Mouse (Mus musculus) neural tube, embryonic 12.5 days (tissue): ENCODE data around the gene Ltv1. TPM values are rescaled to one million over a fixed set of nuclear protein-coding genes. Genes with fewer than 3 reads are reported as not detected.

Experiments
- ATAC-seq: fragments of 200-750 bp; cut with Nextera tagmentation; 2 replicates; pipeline ENCODE4 v1.8.0; 2017; ENCODE audit warnings: low read depth, mild to moderate bottlenecking, moderate TSS enrichment, moderate library complexity; ENCODE audit not compliant: low FRiP score
- H3K27ac ChIP-seq: fragments of 300-500 bp; sonication (generic); 2 replicates; pipeline ENCODE4 v1.5.1; 2016
- H3K27me3 ChIP-seq: fragments of 300-500 bp; sonication (generic); replicated peaks from 2 replicates; pipeline ENCODE4 v1.6.1; 2016; ENCODE audit warnings: mild to moderate bottlenecking
- H3K36me3 ChIP-seq: fragments of 300-500 bp; sonication (generic); 2 replicates; pipeline ENCODE4 v1.6.1; 2016; ENCODE audit warnings: mild to moderate bottlenecking
- H3K4me1 ChIP-seq: fragments of 300-500 bp; sonication (generic); 2 replicates; pipeline ENCODE4 v1.6.1; 2016
- H3K4me2 ChIP-seq: fragments of 300-500 bp; sonication (generic); replicated peaks from 2 replicates; pipeline ENCODE4 v1.6.1; 2016; ENCODE audit warnings: mild to moderate bottlenecking
- H3K4me3 ChIP-seq: fragments of 300-500 bp; sonication (generic); 2 replicates; pipeline ENCODE4 v1.5.1; 2016
- H3K9ac ChIP-seq: fragments of 300-500 bp; sonication (generic); 2 replicates; pipeline ENCODE4 v1.6.1; 2016; ENCODE audit warnings: mild to moderate bottlenecking
- H3K9me3 ChIP-seq: fragments of 300-500 bp; sonication (generic); 2 replicates; pipeline ENCODE4 v1.6.1; 2016; ENCODE audit warnings: mild to moderate bottlenecking
- WGBS: fragments of 180-500 bp; shearing (Covaris S2); methylation state at CpG from one replicate; pipeline ENCODE4 v1.1.7; 2016; 5-methylcytosine and 5-hydroxymethylcytosine counted together
- polyA plus RNA-seq: library from polyadenylated mRNA; unstranded; fragments of >200 nt; fragmentation: Nextera tagmentation; extraction: Ambion mirVana; gene quantifications from 2 replicates; pipeline ENCODE4 v1.2.1, GENCODE M21; 2016

Gene Ltv1
- polyA plus RNA-seq, 1 experiment from 2014 or later: 51.3 TPM

GRCm38 (mm10) chr10:13186754-13187153 lies 6.2 kb downstream of the Ltv1 start:
- ATAC-seq: no peak
- Histone ChIP-seq H3K27ac (no peak overlapping the region), H3K4me3 (no peak overlapping the region), H3K4me1 (no peaks in the 10 kb centered on the region), H3K27me3 (no peaks in the 10 kb centered on the region), H3K4me2 (no peak overlapping the region), H3K9me3 (no peaks in the 10 kb centered on the region), H3K36me3 (peaks cover 68% of the 10 kb centered on the region), H3K9ac (no peak overlapping the region)
- 92% methylated on average over 3 of the region's 3 CpGs for WGBS

DNA sequence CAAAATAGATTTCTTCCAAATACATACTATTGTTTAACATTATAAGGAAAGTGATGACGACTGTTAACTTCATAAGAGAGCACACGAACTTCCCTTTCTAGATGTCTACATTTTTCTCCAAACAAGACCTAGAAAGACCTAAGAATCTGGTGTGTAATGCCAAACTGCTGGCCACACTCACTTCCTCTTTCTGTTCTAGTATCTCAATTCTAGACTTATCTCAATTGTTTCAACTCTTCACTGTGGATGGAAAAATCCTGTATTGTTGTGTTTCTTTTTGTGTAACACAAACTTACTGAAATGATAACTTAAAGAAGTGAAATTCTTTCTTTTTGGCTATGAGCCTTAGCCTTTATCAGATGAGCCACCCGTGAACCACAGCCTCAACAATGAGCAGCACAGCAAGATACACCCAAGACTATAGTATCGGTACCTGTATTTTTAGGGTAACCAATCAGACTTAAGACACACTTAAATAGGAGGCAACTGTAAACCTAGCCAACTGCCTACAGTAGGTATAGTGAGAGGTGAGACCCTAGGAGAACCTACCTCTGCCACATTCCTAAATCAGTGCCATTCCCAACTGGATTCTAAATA lies 8.7 kb downstream of the Ltv1 start:
- H3K4me1 ChIP-seq: no peaks in the 10 kb centered on the region
- no peak overlapping the region for H3K4me3 ChIP-seq
- no peak overlapping the region for H3K4me2 ChIP-seq
- no peak overlapping the region for H3K27ac ChIP-seq
- H3K27me3 ChIP-seq: no peaks in the 10 kb centered on the region
- WGBS: 95% methylated on average over 4 of the region's 4 CpGs
- no peaks in the 10 kb centered on the region for H3K9me3 ChIP-seq
- no peak for ATAC-seq
- peaks cover 79% of the 10 kb centered on the region for H3K36me3 ChIP-seq
- no peak overlapping the region for H3K9ac ChIP-seq

- peaks cover 82% of the 10 kb centered on the region for H3K36me3 ChIP-seq
- H3K9ac ChIP-seq: no peak overlapping the region
- no peak for ATAC-seq
- H3K4me1 ChIP-seq: no peaks in the 10 kb centered on the region
- no peak overlapping the region for H3K27ac ChIP-seq
- no peaks in the 10 kb centered on the region for H3K27me3 ChIP-seq
- no peaks in the 10 kb centered on the region for H3K9me3 ChIP-seq
- WGBS: 94% methylated on average over 7 of the region's 7 CpGs
- H3K4me3 ChIP-seq: no peak overlapping the region
- no peak overlapping the region for H3K4me2 ChIP-seq
Observed at GRCm38 (mm10) chr10:13180211-13180610, 12.8 kb downstream of the Ltv1 start.

GRCm38 (mm10) chr10:13177973-13178624 lies 14.9 kb downstream of the Ltv1 start, which contains the start of gene Zc2hc1b:
Gene Zc2hc1b (minus strand): TSS chr10:13178023.
- no peaks in the 10 kb centered on the region for H3K27me3 ChIP-seq
- ATAC-seq: no peak
- H3K27ac ChIP-seq: no peak within 1 kb of the TSS
- 63% methylated on average over 7 of the region's 7 CpGs for WGBS
- H3K4me3 ChIP-seq: no peak within 1 kb of the TSS
- H3K9me3 ChIP-seq: no peaks in the 10 kb centered on the region
- no peak within 1 kb of the TSS for H3K9ac ChIP-seq
- H3K36me3 ChIP-seq: peaks cover 69% of the 10 kb centered on the region
- no peaks in the 10 kb centered on the region for H3K4me1 ChIP-seq
- H3K4me2 ChIP-seq: no peak within 1 kb of the TSS

DNA sequence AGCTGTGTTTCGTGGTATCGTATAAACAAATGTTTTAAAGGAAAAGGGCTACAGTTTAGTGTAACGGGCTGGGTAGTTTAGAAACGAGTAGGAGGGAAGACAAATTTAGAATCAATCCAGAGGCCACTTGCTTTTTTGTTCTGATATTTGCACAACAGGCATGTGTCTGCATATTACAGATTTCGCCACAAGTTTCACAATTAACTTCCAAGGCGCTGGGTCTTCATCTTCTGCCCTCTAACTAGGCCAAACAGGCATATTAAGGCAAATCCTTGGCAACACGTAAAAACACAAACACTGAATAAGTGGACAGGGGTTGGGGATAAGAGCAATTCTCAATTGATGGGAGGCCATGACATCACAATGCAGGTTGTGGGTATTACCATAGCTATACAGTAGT lies 17.1 kb downstream of the Ltv1 start:
- Histone ChIP-seq H3K9ac (no peak overlapping the region), H3K4me1 (peaks cover 8% of the 10 kb centered on the region; the same call in 1 of the 2 replicates), H3K4me2 (no peak overlapping the region), H3K4me3 (no peak overlapping the region), H3K27ac (no peak overlapping the region), H3K9me3 (no peaks in the 10 kb centered on the region), H3K36me3 (peaks cover 48% of the 10 kb centered on the region), H3K27me3 (no peaks in the 10 kb centered on the region)
- no peak for ATAC-seq
- 91% methylated on average over 7 of the region's 7 CpGs for WGBS

DNA sequence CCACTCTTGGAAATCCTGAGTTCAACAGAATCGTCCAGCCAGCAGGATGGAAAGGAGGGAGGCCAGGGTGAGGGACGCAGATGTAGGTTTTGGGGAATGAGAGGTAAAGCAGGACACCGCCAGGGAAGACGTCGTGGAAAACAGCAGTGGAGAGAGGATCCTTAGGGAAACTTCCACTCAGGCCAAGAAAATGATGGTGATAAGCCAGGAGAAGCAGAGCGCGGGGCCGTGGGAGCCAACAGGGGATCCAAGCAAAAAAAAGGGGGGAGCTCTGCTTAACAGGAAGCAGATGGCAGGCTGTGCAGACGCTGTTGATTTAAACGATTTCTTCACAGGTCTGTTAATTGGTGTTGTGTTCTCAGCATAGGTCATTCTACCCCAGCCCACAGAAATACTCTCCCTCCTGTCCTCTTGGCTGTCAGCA lies 20.2 kb downstream of the Ltv1 start:
- no peak for ATAC-seq
- 68% methylated on average over 10 of the region's 10 CpGs for WGBS
- Histone ChIP-seq H3K9me3 (no peaks in the 10 kb centered on the region), H3K27me3 (no peaks in the 10 kb centered on the region), H3K27ac (no peak overlapping the region), H3K36me3 (peaks cover 18% of the 10 kb centered on the region), H3K4me2 (no peak overlapping the region), H3K4me3 (no peak overlapping the region), H3K4me1 (peaks cover 9% of the 10 kb centered on the region; the same call in 1 of the 2 replicates), H3K9ac (no peak overlapping the region)

DNA sequence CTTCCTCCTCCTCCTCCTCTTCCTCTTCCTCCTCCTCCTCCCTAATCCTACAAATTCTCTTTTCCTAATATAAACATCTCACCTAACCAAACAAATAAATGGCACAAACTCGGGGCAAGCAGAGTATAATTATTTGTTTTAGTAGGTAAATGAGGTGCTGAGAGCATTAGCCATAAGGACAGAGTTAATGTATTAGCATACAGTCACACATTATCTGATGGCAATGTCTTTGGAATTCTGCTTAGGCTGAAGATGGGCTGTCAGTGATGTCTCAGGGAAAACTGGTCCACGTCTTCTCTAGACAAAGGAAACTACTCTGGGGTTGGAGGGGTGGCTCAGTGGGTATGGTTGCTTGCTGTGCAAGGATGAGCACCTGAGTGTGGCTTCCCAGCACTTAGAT lies 21.5 kb downstream of the Ltv1 start:
- no peaks in the 10 kb centered on the region for H3K9me3 ChIP-seq
- H3K27ac ChIP-seq: no peak overlapping the region
- ATAC-seq: no peak
- WGBS: 76% methylated on average over 2 of the region's 2 CpGs
- no peak overlapping the region for H3K9ac ChIP-seq
- H3K4me3 ChIP-seq: no peak overlapping the region
- H3K4me2 ChIP-seq: no peak overlapping the region
- peaks cover 6% of the 10 kb centered on the region for H3K36me3 ChIP-seq
- no peaks in the 10 kb centered on the region for H3K27me3 ChIP-seq
- peaks cover 9% of the 10 kb centered on the region; the same call in 1 of the 2 replicates for H3K4me1 ChIP-seq

- no peak for ATAC-seq
- no peak overlapping the region for H3K27ac ChIP-seq
- WGBS: 58% methylated on average over 12 of the region's 12 CpGs
Observed at GRCm38 (mm10) chr10:13170739-13171448, 22.1 kb downstream of the Ltv1 start.

GRCm38 (mm10) chr10:13168461-13168860 lies 24.5 kb downstream of the Ltv1 start:
- H3K36me3 ChIP-seq: no peaks in the 10 kb centered on the region
- no peak overlapping the region for H3K27ac ChIP-seq
- ATAC-seq: no peak
- H3K4me1 ChIP-seq: peaks cover 9% of the 10 kb centered on the region; the same call in 1 of the 2 replicates
- no peak overlapping the region for H3K9ac ChIP-seq
- no peaks in the 10 kb centered on the region for H3K27me3 ChIP-seq
- WGBS: 95% methylated on average over 5 of the region's 5 CpGs
- H3K4me3 ChIP-seq: no peak overlapping the region
- no peak overlapping the region for H3K4me2 ChIP-seq
- H3K9me3 ChIP-seq: 0 out of 2 replicates have a peak, but pooled peaks cover 4% of the 10 kb centered on the region

More at GRCm38 (mm10) chr10:13170739-13171448, 22.1 kb downstream of the Ltv1 start:
- Histone ChIP-seq H3K9ac (no peak overlapping the region), H3K4me1 (peaks cover 9% of the 10 kb centered on the region; the same call in 1 of the 2 replicates), H3K27me3 (no peaks in the 10 kb centered on the region), H3K36me3 (0 out of 2 replicates have a peak, but pooled peaks cover under 1% of the 10 kb centered on the region), H3K4me2 (no peak overlapping the region), H3K9me3 (no peaks in the 10 kb centered on the region), H3K4me3 (no peak overlapping the region)

DNA sequence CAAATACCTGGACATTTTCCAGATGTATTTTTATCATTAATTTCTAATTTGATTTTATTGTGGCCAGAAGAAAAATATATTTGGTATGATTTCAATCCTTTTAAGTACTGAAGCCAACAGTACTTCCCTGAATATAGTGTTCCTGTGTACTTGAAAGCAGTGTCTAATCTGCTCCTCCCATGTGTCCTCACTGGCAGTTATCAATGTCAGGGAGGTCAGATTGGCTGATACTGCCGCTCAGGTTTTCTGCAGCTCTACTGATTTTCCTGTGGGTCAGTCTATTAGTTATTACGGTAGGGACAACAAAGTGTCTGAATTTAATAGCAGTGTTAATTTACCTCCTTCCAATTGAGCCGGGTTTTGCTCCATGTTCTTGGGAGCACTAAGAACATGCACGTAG lies 30.9 kb downstream of the Ltv1 start:
- Histone ChIP-seq H3K9ac (no peak overlapping the region), H3K27me3 (no peaks in the 10 kb centered on the region), H3K4me1 (no peaks in the 10 kb centered on the region), H3K36me3 (no peaks in the 10 kb centered on the region), H3K4me3 (no peak overlapping the region), H3K9me3 (0 out of 2 replicates have a peak, but pooled peaks cover 4% of the 10 kb centered on the region), H3K27ac (no peak overlapping the region), H3K4me2 (no peak overlapping the region)
- no peak for ATAC-seq
- 91% methylated on average over 4 of the region's 4 CpGs for WGBS

DNA sequence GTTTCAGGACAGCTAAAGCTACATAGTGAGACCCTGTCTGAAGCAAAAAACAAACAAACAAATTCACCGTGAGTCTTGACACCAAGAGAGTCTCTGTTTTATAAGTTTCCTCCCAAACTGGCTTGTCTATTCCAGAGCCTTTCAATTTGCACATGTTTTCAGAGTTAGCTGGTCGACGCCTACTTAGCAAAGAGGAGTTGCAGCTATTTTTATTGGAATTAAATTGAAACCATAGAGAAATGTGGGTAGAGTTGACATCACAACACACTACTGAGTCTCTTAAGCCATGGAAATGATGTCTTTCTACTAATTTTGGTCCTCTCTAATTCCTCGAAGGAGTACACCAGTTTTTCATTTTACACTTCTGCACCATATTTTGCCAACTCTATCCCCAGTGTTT lies 32.1 kb downstream of the Ltv1 start:
- no peak overlapping the region for H3K9ac ChIP-seq
- no peaks in the 10 kb centered on the region for H3K27me3 ChIP-seq
- ATAC-seq: no peak
- no peaks in the 10 kb centered on the region for H3K36me3 ChIP-seq
- H3K4me1 ChIP-seq: no peaks in the 10 kb centered on the region
- H3K27ac ChIP-seq: no peak overlapping the region
- 0 out of 2 replicates have a peak, but pooled peaks cover 4% of the 10 kb centered on the region for H3K9me3 ChIP-seq
- H3K4me2 ChIP-seq: no peak overlapping the region
- WGBS: 93% methylated on average over 4 of the region's 4 CpGs
- H3K4me3 ChIP-seq: no peak overlapping the region

DNA sequence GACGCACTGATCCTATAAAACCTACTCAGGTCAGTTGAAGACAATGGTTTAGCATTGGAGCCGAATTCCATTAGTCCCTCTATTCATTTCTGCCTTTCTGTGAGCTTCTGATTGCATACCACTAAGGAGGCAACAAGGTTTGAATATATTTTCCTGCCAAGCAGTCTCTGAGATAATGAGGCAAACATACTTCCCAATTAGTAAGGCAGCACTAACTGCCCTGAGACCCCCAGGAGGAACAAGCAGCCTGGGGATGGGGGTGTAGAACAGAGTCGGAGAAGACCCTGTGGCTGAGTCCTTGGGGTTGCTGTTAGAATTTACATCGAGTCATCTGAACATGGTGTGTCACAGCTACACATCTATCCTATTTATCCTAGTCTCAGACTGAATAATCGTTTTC lies 37.6 kb downstream of the Ltv1 start:
- WGBS: 85% methylated on average over 5 of the region's 5 CpGs
- Histone ChIP-seq H3K4me3 (no peak overlapping the region), H3K9me3 (no peaks in the 10 kb centered on the region), H3K9ac (no peak overlapping the region), H3K27me3 (no peaks in the 10 kb centered on the region), H3K27ac (no peak overlapping the region), H3K4me1 (no peaks in the 10 kb centered on the region), H3K4me2 (no peak overlapping the region), H3K36me3 (no peaks in the 10 kb centered on the region)
- ATAC-seq: no peak
